Mouse (Mus musculus): ENCODE results near the gene Dnajb4. TPM values are rescaled to one million over a fixed set of nuclear protein-coding genes. Genes with fewer than 3 reads are reported as not detected.
"Not testable (repeated sequence)": the region's sequence is repeated elsewhere in the genome, so short reads cannot be mapped to it uniquely, and the experiment has no call there.

The Dnajb4 gene
- total RNA-seq, 4 experiments from 2014 or later = 48.9 to 56.3 (median 52.6) TPM

GRCm38 (mm10) chr3:152208096-152208885, 1.8 kb downstream of the Dnajb4 start:
- no peak for DNase-seq

DNA sequence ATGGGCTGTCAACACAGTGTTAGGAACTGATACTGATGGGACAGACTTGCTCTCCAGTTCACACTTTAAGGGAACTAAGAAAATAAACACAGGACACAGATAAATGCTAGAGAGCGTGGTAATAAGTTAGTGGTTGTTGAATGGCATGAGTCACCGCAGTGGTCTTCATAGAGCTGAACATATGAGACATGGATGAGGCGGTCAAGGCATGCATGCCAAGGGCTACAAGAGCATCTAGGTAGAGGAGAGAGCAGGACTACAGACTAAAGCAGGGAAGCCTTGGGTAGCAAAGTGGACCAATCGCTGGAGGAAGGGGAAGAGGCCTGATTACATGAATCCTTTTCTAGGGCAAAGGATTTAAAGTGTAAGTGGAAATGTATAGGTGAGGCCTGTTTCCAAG, 2.9 kb downstream of the Dnajb4 start:
- DNase-seq = no peak

DNA sequence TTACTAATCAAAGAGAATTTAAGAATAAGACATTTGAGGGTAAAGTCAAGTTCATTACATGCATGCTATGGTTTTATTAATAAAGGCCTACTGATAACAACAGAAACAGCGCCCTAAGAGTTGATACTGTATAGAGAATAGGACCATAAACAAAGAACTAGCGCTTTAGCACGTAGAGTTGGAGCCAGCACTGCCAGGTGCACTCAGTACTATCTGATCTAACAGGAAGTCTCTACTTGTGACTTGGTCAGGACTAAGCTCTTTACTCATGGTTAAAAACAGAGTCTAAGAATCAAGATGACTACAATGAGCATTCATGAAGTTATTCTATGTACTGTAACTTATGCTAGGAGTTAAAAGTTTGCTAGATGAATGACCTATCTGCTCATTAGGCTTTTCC, 5.5 kb downstream of the Dnajb4 start:
- DNase-seq = no peak

GRCm38 (mm10) chr3:152203996-152204395, 6.1 kb downstream of the Dnajb4 start:
- no peak for DNase-seq

GRCm38 (mm10) chr3:152203411-152203810, 6.7 kb downstream of the Dnajb4 start:
- no peak for DNase-seq

- no peak for DNase-seq
Observed at GRCm38 (mm10) chr3:152202942-152203341, 7.2 kb downstream of the Dnajb4 start.

DNA sequence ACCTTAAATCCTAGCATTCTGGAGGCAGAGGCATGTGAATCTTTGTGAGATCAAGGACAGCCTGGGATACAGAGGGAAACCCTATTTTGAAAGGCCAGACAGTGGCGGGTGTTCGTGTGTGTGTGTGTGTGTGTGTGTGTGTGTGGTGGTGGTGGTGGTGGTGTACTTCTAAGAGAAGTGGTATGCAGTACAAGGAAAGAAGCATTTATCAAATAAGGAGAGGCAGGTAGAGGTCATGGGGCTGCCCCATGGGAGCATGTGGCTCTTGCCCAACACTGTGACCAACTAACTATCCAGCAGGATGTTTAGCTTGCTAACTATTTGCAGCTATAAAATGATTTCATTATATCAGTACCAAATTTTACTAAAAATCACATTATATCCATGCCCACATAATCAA, 8.5 kb downstream of the Dnajb4 start:
- DNase-seq = no peak

- no peak for DNase-seq
Observed at GRCm38 (mm10) chr3:152201181-152201580, 8.9 kb downstream of the Dnajb4 start.

DNA sequence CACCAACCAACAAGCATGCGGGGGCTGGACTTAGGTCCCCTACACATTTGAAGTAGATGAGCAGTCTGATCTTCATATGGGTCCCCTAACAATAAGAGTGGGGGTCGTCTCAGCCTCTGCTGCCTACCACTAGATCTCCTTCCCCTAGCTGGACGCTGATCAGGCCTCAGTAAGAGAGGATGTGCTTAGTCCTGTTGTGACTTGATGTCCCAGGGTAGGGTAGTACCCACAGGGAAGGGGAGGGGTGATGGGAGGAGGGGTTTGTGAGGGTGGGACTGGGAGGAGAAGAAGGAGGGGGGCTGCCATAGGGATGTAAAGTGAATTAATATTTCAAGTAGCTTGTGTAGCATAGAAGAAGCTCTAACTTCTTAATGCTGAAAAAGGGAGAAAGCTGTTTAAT, 11.0 kb downstream of the Dnajb4 start:
- no peak for DNase-seq

DNA sequence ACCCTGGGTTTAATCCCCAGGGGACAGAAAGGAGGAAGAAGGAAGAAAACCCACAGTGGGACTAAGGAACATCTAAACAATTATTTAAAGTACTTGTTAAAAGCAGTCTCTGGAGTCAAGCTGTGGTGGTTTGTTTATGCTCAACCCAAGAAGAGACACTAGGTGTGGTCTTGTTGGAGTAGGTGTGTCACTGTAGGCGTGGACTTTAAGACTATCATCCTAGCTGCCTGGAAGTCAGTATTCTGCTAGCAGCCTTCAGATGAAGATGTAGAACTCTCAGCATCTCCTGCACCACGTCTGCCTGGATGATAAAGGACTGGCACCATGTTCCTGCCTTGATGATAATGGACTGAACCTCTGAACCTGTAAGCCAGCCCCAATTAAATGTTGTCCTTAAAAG, 12.9 kb downstream of the Dnajb4 start:
- not testable (repeated sequence) for DNase-seq

GRCm38 (mm10) chr3:152193635-152194097, 16.4 kb downstream of the Dnajb4 start:
- DNase-seq = peak; percentile 90

DNA sequence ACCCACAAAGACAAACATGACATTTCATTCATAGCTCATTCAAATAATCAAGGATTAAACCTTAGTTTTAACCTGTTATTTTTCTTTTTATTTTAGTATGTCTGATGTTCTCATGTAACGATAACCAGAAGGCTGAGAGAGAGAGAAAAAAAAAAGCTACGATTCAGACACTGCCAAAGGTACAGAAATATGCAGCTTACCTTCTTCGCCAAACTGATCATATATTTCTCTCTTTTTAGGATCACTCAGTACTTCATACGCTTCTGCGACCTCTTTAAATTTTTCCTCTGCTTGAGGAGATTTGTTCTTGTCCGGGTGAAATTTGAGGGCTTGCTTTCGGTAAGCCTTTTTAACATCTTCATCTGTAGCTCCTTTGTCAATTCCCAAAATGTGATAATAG, 16.9 kb downstream of the Dnajb4 start:
- DNase-seq = no peak

- DNase-seq = no peak
Observed at GRCm38 (mm10) chr3:152192238-152192931, 17.7 kb downstream of the Dnajb4 start.

DNA sequence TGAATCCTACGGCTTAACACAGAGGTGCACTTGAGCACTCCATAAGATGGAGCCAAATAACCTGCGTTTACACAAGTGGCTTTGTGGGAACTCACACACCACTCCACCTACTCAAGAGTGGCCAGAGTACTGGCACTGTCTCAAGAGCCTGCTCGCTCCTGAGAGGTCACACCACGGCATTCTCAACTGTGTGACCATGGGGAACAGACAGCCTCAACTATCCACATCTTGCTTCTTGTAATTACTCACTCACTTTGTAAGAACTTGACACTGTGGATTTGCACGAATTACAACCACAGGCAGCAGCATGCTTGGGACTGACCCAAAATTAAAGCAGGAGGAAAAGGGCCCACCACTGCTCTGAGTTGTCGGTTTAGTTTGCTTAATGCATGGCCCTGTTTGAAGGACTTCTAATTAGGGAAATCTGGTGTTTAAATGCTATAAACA, 18.3 kb downstream of the Dnajb4 start:
- DNase-seq = peak; percentile 24

DNA sequence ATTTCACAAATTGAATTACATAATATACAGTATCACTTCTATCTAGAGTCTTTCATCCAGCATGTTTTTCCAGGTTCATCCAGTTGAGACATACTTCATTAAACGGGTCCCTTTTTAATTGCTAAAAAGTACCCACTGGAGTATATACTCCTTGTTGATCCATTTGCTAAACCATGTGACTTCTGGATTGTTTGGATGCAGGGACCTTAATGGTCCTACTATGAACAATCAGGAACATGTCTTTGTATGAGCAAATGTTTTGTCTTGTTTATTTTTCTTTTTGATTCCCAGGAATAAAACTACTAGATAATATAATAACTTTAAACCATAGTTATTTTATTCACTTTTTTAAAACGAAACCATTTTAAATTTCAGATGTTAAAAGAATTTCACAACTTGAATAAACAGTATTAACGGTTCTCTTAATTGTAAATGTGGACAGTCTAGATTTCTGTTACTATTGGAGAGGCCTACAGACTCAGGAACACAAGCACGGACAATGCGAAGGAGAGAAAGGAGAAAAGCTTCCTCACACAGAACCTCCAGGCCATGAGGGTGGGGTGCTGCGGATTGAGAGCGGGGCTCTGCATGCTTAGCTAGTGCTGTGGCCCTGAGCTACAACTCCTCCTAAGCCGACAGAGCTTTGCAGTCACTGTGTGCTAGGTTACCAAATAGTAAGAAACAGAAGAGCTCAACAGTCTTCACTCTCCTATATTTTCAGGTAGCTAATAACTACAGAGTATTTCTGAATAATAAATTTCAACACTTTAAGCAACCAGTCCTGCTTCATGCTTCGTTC, 19.2 kb downstream of the Dnajb4 start:
- DNase-seq = no peak

GRCm38 (mm10) chr3:152189306-152189705, 20.8 kb downstream of the Dnajb4 start:
- DNase-seq = no peak

DNA sequence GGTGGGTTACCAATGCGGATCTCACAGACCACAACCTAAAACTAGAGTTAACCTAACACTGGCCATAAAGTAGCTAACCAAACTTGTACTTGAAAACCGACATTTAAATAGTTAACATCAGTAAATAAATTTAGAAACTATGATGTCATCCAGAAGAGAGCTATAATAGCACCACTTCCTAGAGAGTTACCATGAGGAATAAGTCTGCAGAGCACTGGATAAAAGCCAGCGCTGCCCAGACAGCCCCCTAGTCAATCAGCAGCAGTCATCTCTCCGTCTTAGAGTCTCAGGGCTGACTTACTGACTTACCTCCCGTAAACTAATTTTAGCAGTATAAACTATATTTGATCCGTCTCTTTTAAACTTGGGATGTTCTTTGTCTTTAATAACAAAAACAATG, 24.0 kb downstream of the Dnajb4 start:
- no peak for DNase-seq

GRCm38 (mm10) chr3:152183522-152183921, 26.6 kb downstream of the Dnajb4 start:
- DNase-seq = no peak

- DNase-seq = no peak
Observed at GRCm38 (mm10) chr3:152180624-152181023, 29.5 kb downstream of the Dnajb4 start.

GRCm38 (mm10) chr3:152179285-152179684, 30.8 kb downstream of the Dnajb4 start:
- DNase-seq = no peak

GRCm38 (mm10) chr3:152178816-152179215, 31.3 kb downstream of the Dnajb4 start:
- no peak for DNase-seq

DNA sequence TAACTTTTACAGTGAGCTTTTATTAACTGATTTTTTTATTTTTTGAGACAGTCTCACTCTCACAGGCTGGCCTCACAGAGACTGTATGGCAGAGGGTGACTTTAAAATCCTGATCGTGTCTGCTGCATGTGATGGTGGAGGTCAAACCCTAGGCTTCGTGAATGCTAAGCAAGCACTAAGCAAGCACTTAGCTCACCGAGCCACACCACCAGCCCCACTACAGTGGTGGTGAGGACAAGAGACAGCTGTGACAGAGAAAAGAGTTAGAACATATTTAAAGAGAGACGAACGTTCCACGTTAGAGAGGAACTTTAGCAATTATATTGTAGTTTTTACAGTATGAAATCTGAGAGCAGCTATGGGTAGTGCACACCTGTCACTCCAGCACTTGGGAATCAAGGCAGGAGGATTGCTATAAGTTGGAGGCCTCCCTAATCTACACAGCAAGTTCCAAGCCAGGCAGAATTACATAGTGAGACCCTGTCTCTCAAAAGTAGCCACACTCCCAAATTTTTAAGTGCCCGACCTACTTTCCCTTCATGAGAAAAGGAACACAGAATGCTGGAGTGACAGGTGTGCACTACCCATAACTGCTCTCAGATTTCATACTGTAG, 37.7 kb downstream of the Dnajb4 start:
- no peak for DNase-seq

DNA sequence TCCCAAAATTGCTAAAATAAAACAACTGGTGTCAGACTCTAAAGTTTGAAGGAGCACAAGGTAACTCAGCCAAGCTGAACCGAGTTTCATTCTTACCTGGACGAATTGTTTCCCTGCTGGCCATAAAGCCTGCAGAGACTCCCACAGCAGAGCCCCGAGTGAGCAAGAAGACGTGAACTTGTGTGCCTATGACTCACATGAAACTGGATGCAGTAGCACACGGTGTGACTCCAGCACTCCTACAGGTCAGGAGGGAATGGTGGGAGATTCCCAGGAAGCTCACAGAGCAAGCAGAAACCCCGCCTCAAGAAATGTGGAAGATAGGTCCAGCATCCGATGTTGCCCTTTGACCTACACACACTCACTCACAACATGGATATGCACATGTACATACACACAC, 38.2 kb downstream of the Dnajb4 start:
- DNase-seq = no peak
